Mouse (Mus musculus) thymus, postnatal 10 days (tissue): ENCODE results near the gene Nmu.

Experiments
- DNase-seq, 2 experiments: peaks; one replicate each; pipeline ENCODE4 v3.0.0; 2021; ENCODE audit warnings: low spot score in 2 of 2

The Nmu gene

GRCm38 (mm10) chr5:76363453-76364104, at the start of gene Nmu:
TSS of gene Nmu (minus strand) at chr5:76363788.
- DNase-seq, result no peak

- DNase-seq, result no peak
These were observed 48.1 kb upstream of the Nmu start for GRCm38 (mm10) chr5:76411697-76412096.

GRCm38 (mm10) chr5:76394382-76394781, 30.8 kb upstream of the Nmu start:
- no peak for DNase-seq

- DNase-seq, result no peak
These were observed 25.6 kb upstream of the Nmu start for GRCm38 (mm10) chr5:76389041-76389795.

GRCm38 (mm10) chr5:76388474-76388873, 24.9 kb upstream of the Nmu start:
- no peak for DNase-seq

- DNase-seq, result no peak
These were observed 20.1 kb upstream of the Nmu start for GRCm38 (mm10) chr5:76383673-76384072.

GRCm38 (mm10) chr5:76381836-76382235, 18.2 kb upstream of the Nmu start:
- no peak for DNase-seq

- DNase-seq, result no peak
These were observed 15.6 kb upstream of the Nmu start for GRCm38 (mm10) chr5:76379216-76379615.

- DNase-seq, result no peak
These were observed 5.7 kb upstream of the Nmu start for GRCm38 (mm10) chr5:76369215-76369840.

GRCm38 (mm10) chr5:76365406-76365805, 1.8 kb upstream of the Nmu start:
- DNase-seq, result no peak

GRCm38 (mm10) chr5:76360786-76361185, 2.8 kb downstream of the Nmu start:
- DNase-seq, result no peak

- DNase-seq, result no peak
These were observed 3.5 kb downstream of the Nmu start for GRCm38 (mm10) chr5:76360057-76360456.

GRCm38 (mm10) chr5:76351953-76352611, 11.5 kb downstream of the Nmu start:
- no peak for DNase-seq

- DNase-seq, result no peak
These were observed 12.1 kb downstream of the Nmu start for GRCm38 (mm10) chr5:76351537-76351936.

- no peak for DNase-seq
These were observed 17.5 kb downstream of the Nmu start for GRCm38 (mm10) chr5:76346137-76346536.

GRCm38 (mm10) chr5:76340931-76341330, 22.7 kb downstream of the Nmu start:
- no peak for DNase-seq

GRCm38 (mm10) chr5:76337100-76337499, 26.5 kb downstream of the Nmu start:
- no peak for DNase-seq

GRCm38 (mm10) chr5:76333833-76334232, 29.8 kb downstream of the Nmu start:
- DNase-seq, result no peak

GRCm38 (mm10) chr5:76330953-76331352, 32.6 kb downstream of the Nmu start, which contains the start of gene Pdcl2:
TSS of gene Pdcl2 (minus strand) at chr5:76331156.
- no peak for DNase-seq

- no peak for DNase-seq
These were observed 36.3 kb downstream of the Nmu start for GRCm38 (mm10) chr5:76327296-76327695.

- no peak for DNase-seq
These were observed 38.5 kb downstream of the Nmu start for GRCm38 (mm10) chr5:76325113-76325512.
